Mouse (Mus musculus): ENCODE data around the gene Runx2. TPM values are rescaled to one million over a fixed set of nuclear protein-coding genes. Genes with fewer than 3 reads are reported as not detected.
A peak's percentile ranks its signal among the peaks of the same experiment; 100 is the strongest.

Gene Runx2
- polyA plus RNA-seq, 2 experiments: 16.5 to 27.5 TPM

DNA sequence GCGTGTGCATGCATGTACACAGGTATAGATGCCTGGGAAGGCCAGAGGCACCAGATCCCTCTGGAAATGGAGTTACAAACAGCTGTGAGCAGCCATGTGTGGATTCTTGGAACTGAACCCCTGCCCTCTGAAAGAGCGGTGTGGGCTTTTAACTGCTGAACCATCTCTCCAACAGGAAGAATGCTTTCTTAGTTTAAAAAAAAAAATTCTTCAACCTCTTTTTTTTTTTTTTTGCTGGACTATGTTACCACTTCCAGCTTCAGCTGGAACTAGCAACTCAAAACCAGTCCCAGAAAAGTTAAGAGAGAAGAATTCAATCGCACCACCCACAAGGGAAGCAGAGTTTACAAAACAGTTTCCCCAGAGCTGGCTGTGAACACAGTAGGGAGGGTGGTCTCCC is 295.2 kb downstream of the Runx2 start:
- no peak for ATAC-seq (ENCODE audit: low FRiP score, low read depth)

DNA sequence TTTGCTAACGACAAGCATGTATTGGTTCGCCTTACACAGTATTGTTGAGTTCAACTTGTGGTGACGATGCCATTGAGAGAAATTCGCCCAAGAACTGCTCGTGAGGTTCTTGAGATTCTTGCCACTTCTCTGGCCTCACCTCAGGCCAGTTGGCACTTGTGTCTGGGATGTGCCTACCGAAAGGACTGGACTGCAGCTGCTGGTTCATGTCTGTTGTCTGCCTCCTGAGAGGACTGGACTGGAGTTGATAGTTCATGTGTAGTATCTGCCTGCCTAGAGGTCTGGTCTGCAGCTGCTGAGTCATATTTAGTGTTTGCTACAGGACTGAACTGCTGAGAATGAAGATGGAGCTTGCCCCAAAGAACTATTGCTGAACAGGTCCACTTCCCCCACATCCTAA is 296.4 kb downstream of the Runx2 start:
- WGBS: 94% methylated on average over 6 of the region's 6 CpGs
- Histone ChIP-seq H3K4me3 (replicated peaks; ENCODE audit: low read length) (no peak overlapping the region), H3K27ac (replicated peaks; ENCODE audit: low read depth, low read length) (no peak overlapping the region), H3K4me1 (ENCODE audit: control insufficient read depth, insufficient read depth, low read length) (no peaks in the 10 kb centered on the region), H3K9ac (ENCODE audit: low read depth, low read length, severe bottlenecking) (no peak overlapping the region), H3K36me3 (ENCODE audit: control insufficient read depth, insufficient read depth, low read length) (no peaks in the 10 kb centered on the region), H3K4me2 (replicated peaks; ENCODE audit: low read depth, low read length, severe bottlenecking) (no peak overlapping the region), H3K9me3 (ENCODE audit: control insufficient read depth, low read length) (peaks cover 7% of the 10 kb centered on the region; the same call in 1 of the 2 replicates), H3K27me3 (ENCODE audit: control insufficient read depth, insufficient read depth, low read length) (no peaks in the 10 kb centered on the region)
- DNase-seq (ENCODE audit: low spot score) (no peak), ATAC-seq (ENCODE audit: low FRiP score, low read depth) (no peak)
- no peak for TF ChIP-seq POLR2A (IDR thresholded peaks at IDR 0.05; ENCODE audit: borderline replicate concordance, extremely low read depth, insufficient read depth, insufficient read length)

More for the DNA sequence above, 295.2 kb downstream of the Runx2 start:
- WGBS: 62% methylated on average over 3 of the region's 3 CpGs
- Histone ChIP-seq H3K4me1 (ENCODE audit: control insufficient read depth, insufficient read depth, low read length) (no peaks in the 10 kb centered on the region), H3K27ac (replicated peaks; ENCODE audit: low read depth, low read length) (no peak overlapping the region), H3K36me3 (ENCODE audit: control insufficient read depth, insufficient read depth, low read length) (no peaks in the 10 kb centered on the region), H3K4me2 (replicated peaks; ENCODE audit: low read depth, low read length, severe bottlenecking) (no peak overlapping the region), H3K9ac (ENCODE audit: low read depth, low read length, severe bottlenecking) (no peak overlapping the region), H3K9me3 (ENCODE audit: control insufficient read depth, low read length) (peaks cover 7% of the 10 kb centered on the region; the same call in 1 of the 2 replicates), H3K4me3 (replicated peaks; ENCODE audit: low read length) (no peak overlapping the region), H3K27me3 (ENCODE audit: control insufficient read depth, insufficient read depth, low read length) (no peaks in the 10 kb centered on the region)
- TF ChIP-seq POLR2A (IDR thresholded peaks at IDR 0.05; ENCODE audit: borderline replicate concordance, extremely low read depth, insufficient read depth, insufficient read length): no peak
- no peak for DNase-seq (ENCODE audit: low spot score)

DNA sequence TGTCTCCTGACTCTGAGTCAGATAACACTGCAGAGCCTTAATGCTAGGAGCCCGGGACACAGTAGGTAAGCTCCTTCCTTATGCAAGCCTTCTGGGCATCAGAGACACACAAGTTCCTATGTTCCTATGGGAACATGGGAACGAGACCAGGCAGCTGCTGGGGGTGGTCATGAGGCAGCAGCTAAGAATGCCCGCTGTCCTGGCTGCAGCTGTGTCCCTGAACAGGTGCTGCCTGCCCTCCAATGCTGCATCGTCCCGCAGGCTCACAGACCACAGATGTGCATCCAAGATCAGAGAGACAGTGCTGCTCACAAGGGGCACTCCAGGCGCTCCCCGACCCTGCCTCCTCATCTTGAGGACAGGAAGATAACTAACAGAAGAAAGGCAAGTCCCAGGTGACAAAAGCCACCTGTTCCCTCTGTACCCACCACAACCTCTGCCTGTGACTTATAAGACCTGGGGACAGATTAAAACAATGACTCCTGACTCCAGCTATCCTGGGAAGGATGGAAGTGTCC is 306.3 kb downstream of the Runx2 start:
- 57% methylated on average over 7 of the region's 7 CpGs for WGBS
- Histone ChIP-seq H3K27me3 (ENCODE audit: control insufficient read depth, insufficient read depth, low read length) (no peaks in the 10 kb centered on the region), H3K9me3 (ENCODE audit: control insufficient read depth, low read length) (no peaks in the 10 kb centered on the region), H3K4me2 (replicated peaks; ENCODE audit: low read depth, low read length, severe bottlenecking) (no peak overlapping the region), H3K36me3 (ENCODE audit: control insufficient read depth, insufficient read depth, low read length) (no peaks in the 10 kb centered on the region), H3K27ac (replicated peaks; ENCODE audit: low read depth, low read length) (no peak overlapping the region), H3K4me1 (ENCODE audit: control insufficient read depth, insufficient read depth, low read length) (0 out of 2 replicates have a peak, but pooled peaks cover 8% of the 10 kb centered on the region), H3K4me3 (replicated peaks; ENCODE audit: low read length) (no peak overlapping the region), H3K9ac (ENCODE audit: low read depth, low read length, severe bottlenecking) (no peak overlapping the region)
- no peak for TF ChIP-seq POLR2A (IDR thresholded peaks at IDR 0.05; ENCODE audit: borderline replicate concordance, extremely low read depth, insufficient read depth, insufficient read length)
- no peak for DNase-seq (ENCODE audit: low spot score)
- peak; percentile 65; the same call in 1 of the 2 replicates for ATAC-seq (ENCODE audit: low FRiP score, low read depth)

- Histone ChIP-seq H3K4me1 (ENCODE audit: control insufficient read depth, insufficient read depth, low read length) (0 out of 2 replicates have a peak, but pooled peaks cover 8% of the 10 kb centered on the region), H3K27ac (replicated peaks; ENCODE audit: low read depth, low read length) (no peak overlapping the region), H3K4me2 (replicated peaks; ENCODE audit: low read depth, low read length, severe bottlenecking) (no peak overlapping the region), H3K27me3 (ENCODE audit: control insufficient read depth, insufficient read depth, low read length) (no peaks in the 10 kb centered on the region), H3K9ac (ENCODE audit: low read depth, low read length, severe bottlenecking) (no peak overlapping the region), H3K36me3 (ENCODE audit: control insufficient read depth, insufficient read depth, low read length) (no peaks in the 10 kb centered on the region), H3K4me3 (replicated peaks; ENCODE audit: low read length) (no peak overlapping the region), H3K9me3 (ENCODE audit: control insufficient read depth, low read length) (no peaks in the 10 kb centered on the region)
- TF ChIP-seq POLR2A (IDR thresholded peaks at IDR 0.05; ENCODE audit: borderline replicate concordance, extremely low read depth, insufficient read depth, insufficient read length): no peak
- ATAC-seq (ENCODE audit: low FRiP score, low read depth) (no peak), DNase-seq (ENCODE audit: low spot score) (no peak)
- WGBS: 91% methylated on average over 3 of the region's 3 CpGs
Measured at GRCm38 (mm10) chr17:44507741-44508140, 306.9 kb downstream of the Runx2 start.

DNA sequence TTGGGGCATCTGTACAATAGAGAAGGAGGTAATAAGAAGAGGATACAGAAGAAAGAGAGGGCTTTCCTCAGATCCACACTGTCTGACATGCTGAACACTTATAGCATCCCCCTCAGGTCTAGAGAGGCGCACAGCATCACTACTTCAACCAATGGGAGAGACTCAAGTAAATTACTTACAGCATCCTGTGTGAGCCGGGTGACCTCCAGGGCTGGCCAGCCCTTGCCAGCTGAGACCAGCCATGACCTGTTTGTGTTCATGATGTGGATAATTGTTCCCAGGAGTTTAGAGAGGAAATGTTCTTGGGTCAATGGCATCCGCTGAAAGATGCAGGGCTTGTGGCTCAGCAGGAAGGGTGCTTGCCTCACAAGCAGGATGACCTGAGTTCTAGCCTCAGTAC is 308.1 kb downstream of the Runx2 start:
- WGBS: 39% methylated on average over 3 of the region's 3 CpGs
- DNase-seq (ENCODE audit: low spot score): no peak

More for the DNA sequence above, 308.1 kb downstream of the Runx2 start:
- H3K4me1 ChIP-seq (ENCODE audit: control insufficient read depth, insufficient read depth, low read length): 0 out of 2 replicates have a peak, but pooled peaks cover 8% of the 10 kb centered on the region
- no peaks in the 10 kb centered on the region for H3K27me3 ChIP-seq (ENCODE audit: control insufficient read depth, insufficient read depth, low read length)
- H3K4me2 ChIP-seq (replicated peaks; ENCODE audit: low read depth, low read length, severe bottlenecking): no peak overlapping the region
- ATAC-seq (ENCODE audit: low FRiP score, low read depth): no peak
- no peaks in the 10 kb centered on the region for H3K9me3 ChIP-seq (ENCODE audit: control insufficient read depth, low read length)
- no peaks in the 10 kb centered on the region for H3K36me3 ChIP-seq (ENCODE audit: control insufficient read depth, insufficient read depth, low read length)
- TF ChIP-seq POLR2A (IDR thresholded peaks at IDR 0.05; ENCODE audit: borderline replicate concordance, extremely low read depth, insufficient read depth, insufficient read length): no peak
- no peak overlapping the region for H3K4me3 ChIP-seq (replicated peaks; ENCODE audit: low read length)
- no peak overlapping the region for H3K27ac ChIP-seq (replicated peaks; ENCODE audit: low read depth, low read length)
- no peak overlapping the region for H3K9ac ChIP-seq (ENCODE audit: low read depth, low read length, severe bottlenecking)
